Comparison of ENCODE assay signal across 18 mouse cellular contexts in the genomic region with DNA sequence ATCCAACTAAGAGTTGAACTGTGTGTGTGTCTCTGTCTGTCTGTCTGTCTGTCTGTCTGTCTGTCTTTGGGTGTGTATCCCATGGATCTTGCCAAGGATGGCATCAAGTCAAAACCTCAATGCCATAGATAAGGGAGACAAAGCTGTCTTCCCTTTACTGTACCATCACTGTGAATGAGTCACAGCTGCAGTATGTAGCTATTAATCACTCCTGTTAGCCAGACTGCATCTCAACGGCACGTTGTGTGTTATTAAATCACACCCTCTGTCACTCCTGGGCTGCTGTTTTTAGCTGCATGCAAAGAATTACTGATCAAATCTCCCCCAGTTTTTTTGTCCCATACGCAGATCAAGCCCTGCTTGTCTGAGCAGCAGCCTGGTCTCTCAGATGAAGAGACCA.
DNase-seq lines count a peak whose midpoint lies in the region; ATAC-seq lines count a peak whose summit lies in the region.
"Had no signal": no experiment of that assay in that cellular context is flagged by ENCODE, and none has a peak within 500 bp of the region (broad histone marks: within the 10 kb centered on the region; RNA-seq: fewer than 3 reads in every experiment).

No protein-coding gene starts in this region.

- H3K27me3 ChIP-seq in hindbrain, embryonic 10.5 days (ENCODE audit: insufficient read depth, poor library complexity, severe bottlenecking), result no peaks in the 10 kb centered on the region
- no peaks in the 10 kb centered on the region for H3K27me3 ChIP-seq in hindbrain, embryonic 11.5 days (ENCODE audit: control insufficient read depth, insufficient read depth, low read length)
- H3K27me3 ChIP-seq: embryonic facial prominence, embryonic 12.5 days; heart, embryonic 13.5 days had no signal

- H3K4me2 ChIP-seq in hindbrain, embryonic 11.5 days (replicated peaks; ENCODE audit: low read depth, low read length), result no peak overlapping the region
- H3K4me2 ChIP-seq: embryonic facial prominence, embryonic 12.5 days; heart, embryonic 13.5 days had no signal

- DNase-seq in adrenal gland, postnatal 10 days, result peak; percentile 3
- DNase-seq in adrenal gland, adult 8-10 months, result no peak
- DNase-seq in hindbrain, embryonic 10.5 days (ENCODE audit: low spot score), result peak; percentile 1
- DNase-seq in hindbrain, embryonic 11.5 days (ENCODE audit: low spot score), result no peak
- DNase-seq in brain, adult 2 months (ENCODE audit: low read depth, low spot score), result peak; percentile 16
- DNase-seq in layer of hippocampus, adult 18-20 months (ENCODE audit: low spot score in 2 of 2), result no peak
- DNase-seq: cerebellum, adult 11-12 months; cerebellum, adult 9-10 months; cerebellum, postnatal 25 days; gastrocnemius, postnatal 14 days; kidney, adult 11 months; kidney, adult 9 months had no signal

- H3K9me3 ChIP-seq in hindbrain, embryonic 10.5 days, result no peaks in the 10 kb centered on the region
- H3K9me3 ChIP-seq in hindbrain, embryonic 11.5 days (ENCODE audit: control insufficient read depth, low read length), result no peaks in the 10 kb centered on the region
- H3K9me3 ChIP-seq: embryonic facial prominence, embryonic 12.5 days; heart, embryonic 13.5 days had no signal

- no peak for ATAC-seq in hindbrain, embryonic 11.5 days (ENCODE audit: low FRiP score)
- ATAC-seq: CD4-positive, CD25-positive, alpha-beta regulatory T cell, adult 4 months; forebrain, embryonic 16.5 days; hindbrain, embryonic 16.5 days had no signal

- H3K9ac ChIP-seq in hindbrain, embryonic 11.5 days (ENCODE audit: low read depth, low read length), result no peak overlapping the region
- H3K9ac ChIP-seq: embryonic facial prominence, embryonic 12.5 days; heart, embryonic 13.5 days had no signal

- H3K36me3 ChIP-seq in hindbrain, embryonic 10.5 days, result no peaks in the 10 kb centered on the region
- H3K36me3 ChIP-seq in hindbrain, embryonic 11.5 days (ENCODE audit: control insufficient read depth, insufficient read depth, low read length), result no peaks in the 10 kb centered on the region
- H3K36me3 ChIP-seq: embryonic facial prominence, embryonic 12.5 days; G1E; heart, embryonic 13.5 days had no signal

- no peak overlapping the region for H3K4me3 ChIP-seq in hindbrain, embryonic 10.5 days
- H3K4me3 ChIP-seq in hindbrain, embryonic 11.5 days (ENCODE audit: low read depth, low read length), result no peak overlapping the region
- H3K4me3 ChIP-seq: embryonic facial prominence, embryonic 12.5 days; heart, embryonic 13.5 days had no signal

- 84% methylated on average over 3 of the region's 3 CpGs for WGBS in hindbrain, embryonic 10.5 days
- 77% methylated on average over 3 of the region's 3 CpGs for WGBS in hindbrain, embryonic 11.5 days

- 0 out of 2 replicates have a peak, but pooled peaks cover 3% of the 10 kb centered on the region for H3K4me1 ChIP-seq in hindbrain, embryonic 10.5 days (replicated peaks)
- 0 out of 2 replicates have a peak, but pooled peaks cover 2% of the 10 kb centered on the region for H3K4me1 ChIP-seq in hindbrain, embryonic 11.5 days (replicated peaks; ENCODE audit: control insufficient read depth, insufficient read depth, low read length)
- H3K4me1 ChIP-seq: embryonic facial prominence, embryonic 12.5 days; heart, embryonic 13.5 days had no signal

- H3K27ac ChIP-seq in hindbrain, embryonic 10.5 days, result no peak overlapping the region
- no peak overlapping the region for H3K27ac ChIP-seq in hindbrain, embryonic 11.5 days (ENCODE audit: low read depth, low read length)
- H3K27ac ChIP-seq: embryonic facial prominence, embryonic 12.5 days; heart, embryonic 13.5 days had no signal

Comparison
In these comparisons a context has a peak if more than half of its experiments do, and no peak if none do; other contexts are left out.
1. DNase-seq: peak in adrenal gland, postnatal 10 days (single experiment), hindbrain, embryonic 10.5 days (single experiment) and brain, adult 2 months (single experiment); none in adrenal gland, adult 8-10 months (single experiment), hindbrain, embryonic 11.5 days (single experiment) and layer of hippocampus, adult 18-20 months (0 of 2).